Mouse (Mus musculus) small intestine, adult 2 months (tissue): ENCODE measurements around the gene Tnrc18.

ENCODE experiments used
- CTCF ChIP-seq: fragments of 200-500 bp; IDR thresholded peaks from 2 replicates; pipeline ENCODE4 v1.5.1; 2012; ENCODE audit warnings: low read depth, mild to moderate bottlenecking, control low read depth, inconsistent platforms, low read length, moderate library complexity, mixed read lengths; ENCODE audit not compliant: insufficient replicate concordance, insufficient read length; ENCODE audit errors: extremely low read depth
- POLR2A ChIP-seq: fragments of 200-500 bp; IDR thresholded peaks from 2 replicates; pipeline ENCODE4 v1.6.1; 2012; ENCODE audit warnings: low read depth, mild to moderate bottlenecking, control low read depth, inconsistent platforms, low read length, moderate library complexity

DNA sequence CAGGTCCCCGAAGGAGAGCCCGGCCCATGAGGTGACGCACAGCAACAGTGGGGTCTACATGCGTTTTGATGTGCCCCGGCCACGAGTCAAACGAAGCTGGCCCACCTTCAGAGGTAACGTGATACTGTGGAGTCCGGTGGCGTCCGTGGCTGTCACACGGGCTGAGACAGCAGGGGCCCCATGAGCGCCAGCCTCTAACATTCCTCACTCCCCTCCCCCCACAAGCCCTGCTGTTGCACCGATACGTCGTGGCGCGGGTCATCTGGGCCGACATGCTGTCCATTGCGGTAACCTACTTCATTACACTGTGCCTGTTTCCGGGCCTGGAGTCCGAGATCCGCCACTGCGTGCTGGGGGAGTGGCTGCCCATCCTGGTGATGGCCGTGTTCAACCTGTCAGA, 99.0 kb downstream of the Tnrc18 start:
- TF ChIP-seq CTCF (no peak), POLR2A (no peak)
